Mouse (Mus musculus) megakaryocyte, embryonic 14.5 days (primary cell): ENCODE measurements at regions not wholly inside any gene's neighbourhood (a gene's known extent, or its start where the extent isn't known, plus 50 kb on each side); places are given as distances from the start of the nearest gene placed in this dataset.

Experiments
- H3K27me3 ChIP-seq: replicated peaks from 2 replicates; pipeline ENCODE3; 2012; ENCODE audit warnings: inconsistent platforms
- H3K36me3 ChIP-seq: replicated peaks from 2 replicates; pipeline ENCODE3; 2012; ENCODE audit warnings: low read length, inconsistent platforms, mixed read lengths
- H3K4me1 ChIP-seq: 2 replicates; pipeline ENCODE4 v1.6.1; 2012; ENCODE audit warnings: inconsistent platforms
- H3K4me3 ChIP-seq: replicated peaks from 2 replicates; pipeline ENCODE3; 2012; ENCODE audit warnings: moderate library complexity, mild to moderate bottlenecking, inconsistent platforms
- H3K9me3 ChIP-seq: 2 replicates; pipeline ENCODE4 v1.6.1; 2012; ENCODE audit warnings: inconsistent platforms
- FLI1 ChIP-seq: IDR thresholded peaks from 2 replicates; pipeline ENCODE4 v1.6.1; 2012; ENCODE audit warnings: low read length, inconsistent platforms, mixed read lengths
- GATA1 ChIP-seq: IDR thresholded peaks from 3 replicates; pipeline ENCODE4 v1.6.1; 2012; ENCODE audit warnings: mixed read lengths, low read length, inconsistent platforms, borderline replicate concordance

DNA sequence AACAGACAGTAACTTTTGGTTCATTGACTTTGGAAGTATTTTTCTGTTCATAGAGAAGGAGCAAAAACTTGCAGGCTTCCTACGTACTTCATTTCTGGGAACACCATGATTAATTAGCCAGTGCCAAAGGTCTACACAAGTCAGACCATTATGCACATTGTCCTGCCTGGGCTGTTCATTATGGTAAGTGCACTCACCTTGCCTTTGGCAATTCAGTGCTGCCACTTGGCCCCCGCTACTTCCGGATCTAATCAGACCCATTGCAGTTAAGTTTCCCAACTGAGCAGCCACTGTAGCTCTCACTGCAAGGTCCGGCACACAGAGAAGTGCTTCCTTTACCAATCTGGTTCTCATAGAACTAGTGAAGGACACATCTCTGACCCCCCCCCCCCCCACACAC, 215.8 kb upstream of the Tank start:
- no peak for TF ChIP-seq GATA1
- TF ChIP-seq FLI1: no peak
- no peak overlapping the region for H3K4me3 ChIP-seq
- H3K36me3 ChIP-seq: no peaks in the 10 kb centered on the region
- H3K4me1 ChIP-seq: no peaks in the 10 kb centered on the region
- H3K9me3 ChIP-seq: peaks cover 3% of the 10 kb centered on the region; the same call in 1 of the 2 replicates
- peaks cover 6% of the 10 kb centered on the region for H3K27me3 ChIP-seq

DNA sequence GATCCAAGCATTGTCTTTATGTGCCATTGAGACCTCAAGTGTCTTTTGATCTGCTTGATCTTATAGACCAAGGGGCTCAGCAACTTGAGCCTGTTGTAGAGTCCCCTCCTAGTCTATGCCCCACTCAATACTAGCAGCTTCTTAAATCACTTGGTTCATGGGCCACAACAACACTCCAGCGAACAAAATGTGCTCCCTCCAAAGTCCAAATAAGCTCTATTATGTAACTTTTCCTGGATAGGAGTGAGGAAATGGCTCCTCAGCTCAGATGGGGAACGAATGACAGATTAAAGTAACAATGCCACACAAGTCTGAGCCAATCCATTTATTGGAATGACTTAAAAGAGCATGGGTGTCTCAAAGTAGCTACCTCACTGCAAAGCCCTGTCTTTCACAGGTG, 217.0 kb upstream of the Tank start:
- TF ChIP-seq FLI1 (no peak), GATA1 (no peak)
- no peaks in the 10 kb centered on the region for H3K36me3 ChIP-seq
- H3K27me3 ChIP-seq: peaks cover 6% of the 10 kb centered on the region
- H3K9me3 ChIP-seq: peaks cover 3% of the 10 kb centered on the region; the same call in 1 of the 2 replicates
- no peaks in the 10 kb centered on the region for H3K4me1 ChIP-seq
- H3K4me3 ChIP-seq: no peak overlapping the region

DNA sequence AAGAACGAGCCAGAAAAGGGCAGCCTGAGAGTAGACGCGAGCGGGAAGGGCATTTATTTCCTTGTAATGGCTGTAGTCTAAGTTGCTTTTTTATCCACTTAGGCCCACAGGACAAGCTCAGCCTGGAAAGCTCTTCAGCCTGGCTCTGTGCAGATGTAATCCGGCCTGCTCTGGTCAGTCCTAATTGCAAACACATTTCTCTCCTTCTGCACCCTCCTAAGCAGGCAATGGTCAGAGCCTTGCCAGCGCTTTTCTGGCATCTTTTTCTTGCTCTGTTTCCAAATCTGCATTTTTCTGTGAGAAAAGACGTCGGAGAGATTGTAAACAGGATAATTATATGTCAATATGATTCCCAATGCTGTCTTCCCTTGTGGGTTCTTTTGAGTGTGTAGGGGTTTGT, 224.3 kb upstream of the Tank start:
- Histone ChIP-seq H3K4me1 (peaks cover 3% of the 10 kb centered on the region; the same call in 1 of the 2 replicates), H3K4me3 (no peak overlapping the region), H3K9me3 (no peaks in the 10 kb centered on the region), H3K36me3 (no peaks in the 10 kb centered on the region), H3K27me3 (peaks cover 12% of the 10 kb centered on the region)
- TF ChIP-seq FLI1: no peak
- no peak for TF ChIP-seq GATA1

DNA sequence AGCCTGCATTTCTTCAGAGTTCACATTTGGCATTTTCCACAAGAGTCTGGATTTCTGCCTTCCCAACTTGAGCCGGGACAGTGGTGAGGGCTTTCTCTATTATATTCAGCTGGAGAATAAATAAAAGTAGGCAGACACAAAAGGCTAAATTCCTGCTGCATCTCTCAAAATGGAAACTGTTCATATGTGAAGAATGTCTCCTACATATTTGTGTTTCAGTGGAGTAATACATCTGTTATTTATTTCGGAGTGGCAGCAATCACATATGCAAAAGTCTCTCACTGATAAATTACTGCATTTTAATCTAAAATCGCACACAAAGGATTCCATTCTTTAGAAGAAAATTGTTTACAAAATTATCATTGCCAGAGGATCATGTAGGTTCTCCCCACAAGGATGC, 230.9 kb upstream of the Tank start:
- Histone ChIP-seq H3K9me3 (0 out of 2 replicates have a peak, but pooled peaks cover 2% of the 10 kb centered on the region), H3K4me3 (no peak overlapping the region), H3K4me1 (peaks cover 21% of the 10 kb centered on the region), H3K36me3 (no peaks in the 10 kb centered on the region), H3K27me3 (peaks cover 9% of the 10 kb centered on the region)
- TF ChIP-seq GATA1 (no peak), FLI1 (no peak)

DNA sequence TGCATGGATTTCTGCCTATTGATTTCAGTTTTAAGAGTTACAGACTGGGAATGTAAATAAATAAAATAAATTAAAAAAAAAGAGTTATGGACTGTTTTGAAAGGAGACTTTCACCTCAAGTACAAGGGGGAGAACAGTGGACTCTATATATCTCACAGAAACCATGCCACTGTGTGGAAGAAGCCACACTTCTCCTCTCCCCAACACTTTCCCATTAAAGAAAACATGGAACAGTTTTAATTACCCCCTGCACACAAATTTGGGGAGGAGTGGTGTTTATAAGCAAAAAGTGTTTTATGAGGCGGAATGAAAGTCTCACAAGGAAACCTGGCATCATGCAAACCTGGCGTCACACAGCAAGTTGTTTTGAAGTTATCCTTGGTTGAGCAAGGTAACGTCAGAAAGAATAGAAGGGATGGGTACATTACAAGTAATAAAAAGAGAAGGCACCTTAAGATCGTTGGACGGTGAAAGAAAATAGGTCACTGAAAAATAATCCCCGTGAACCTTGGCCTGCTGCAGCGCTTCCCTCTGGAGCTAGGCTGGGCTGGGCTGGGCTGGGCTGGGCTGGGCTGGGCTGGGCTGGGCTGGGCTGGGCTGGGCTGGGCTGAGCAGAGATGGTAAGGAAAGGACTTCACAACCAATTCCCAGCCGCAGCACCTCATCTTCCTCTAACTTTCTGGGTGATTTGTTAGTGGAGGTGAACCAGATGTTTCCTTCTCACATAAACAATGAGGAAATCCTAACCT, 232.2 kb upstream of the Tank start:
- no peak for TF ChIP-seq GATA1
- TF ChIP-seq FLI1: no peak
- H3K27me3 ChIP-seq: peaks cover 5% of the 10 kb centered on the region
- no peak overlapping the region for H3K4me3 ChIP-seq
- H3K36me3 ChIP-seq: no peaks in the 10 kb centered on the region
- H3K4me1 ChIP-seq: peaks cover 21% of the 10 kb centered on the region
- H3K9me3 ChIP-seq: 0 out of 2 replicates have a peak, but pooled peaks cover 2% of the 10 kb centered on the region

DNA sequence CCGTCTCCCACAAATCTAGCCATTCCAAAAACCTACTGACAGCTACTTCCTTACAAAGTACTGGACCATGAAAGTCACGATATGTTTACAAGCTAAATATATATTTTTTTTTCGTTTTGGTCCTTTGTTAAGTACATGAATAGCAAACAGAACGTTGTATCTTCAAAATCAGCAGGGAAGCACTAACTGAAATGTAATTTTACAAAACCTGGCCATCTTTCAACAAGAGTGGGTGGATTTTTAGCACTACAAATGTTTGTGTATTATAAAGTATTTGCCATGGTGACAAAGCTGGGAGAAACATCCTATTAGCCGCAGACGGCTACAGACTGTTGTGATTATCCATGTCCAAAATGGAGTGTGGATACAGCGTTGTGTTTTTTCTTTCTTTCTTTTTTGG, 233.1 kb upstream of the Tank start:
- Histone ChIP-seq H3K27me3 (peaks cover 2% of the 10 kb centered on the region), H3K9me3 (0 out of 2 replicates have a peak, but pooled peaks cover 2% of the 10 kb centered on the region), H3K4me1 (peaks cover 18% of the 10 kb centered on the region), H3K4me3 (no peak overlapping the region), H3K36me3 (no peaks in the 10 kb centered on the region)
- TF ChIP-seq FLI1 (no peak), GATA1 (no peak)

DNA sequence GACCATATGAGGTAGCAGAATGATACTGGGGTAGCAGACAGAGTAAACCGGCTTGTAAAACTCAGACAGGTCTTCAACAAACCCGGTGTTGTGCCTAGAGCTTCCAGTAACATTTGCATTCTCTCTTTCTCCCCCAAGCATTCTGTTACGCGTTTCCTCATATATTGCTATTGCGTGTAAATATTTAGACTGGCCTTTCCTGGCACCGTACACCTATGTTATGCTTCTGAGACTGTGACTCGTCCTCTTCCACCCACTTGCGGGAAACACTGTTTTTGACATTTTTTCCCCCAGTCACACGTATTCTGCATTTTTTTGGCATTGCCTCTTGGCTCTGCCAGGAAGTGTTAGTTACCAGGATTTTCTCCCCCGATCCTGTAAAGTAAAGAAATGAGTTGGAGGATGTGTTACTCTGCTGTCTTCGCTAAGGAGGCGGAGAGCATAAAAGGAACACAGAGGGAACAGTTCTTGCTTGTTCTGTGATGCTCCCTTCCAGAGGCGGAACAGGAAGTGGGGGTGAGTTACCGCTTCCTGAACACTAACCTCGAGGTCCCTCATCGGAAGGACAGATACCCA, 233.7 kb upstream of the Tank start:
- 0 out of 2 replicates have a peak, but pooled peaks cover 2% of the 10 kb centered on the region for H3K9me3 ChIP-seq
- TF ChIP-seq GATA1 (no peak), FLI1 (no peak)
- H3K4me3 ChIP-seq: no peak overlapping the region
- H3K36me3 ChIP-seq: no peaks in the 10 kb centered on the region
- peaks cover 18% of the 10 kb centered on the region for H3K4me1 ChIP-seq
- peaks cover 2% of the 10 kb centered on the region for H3K27me3 ChIP-seq

DNA sequence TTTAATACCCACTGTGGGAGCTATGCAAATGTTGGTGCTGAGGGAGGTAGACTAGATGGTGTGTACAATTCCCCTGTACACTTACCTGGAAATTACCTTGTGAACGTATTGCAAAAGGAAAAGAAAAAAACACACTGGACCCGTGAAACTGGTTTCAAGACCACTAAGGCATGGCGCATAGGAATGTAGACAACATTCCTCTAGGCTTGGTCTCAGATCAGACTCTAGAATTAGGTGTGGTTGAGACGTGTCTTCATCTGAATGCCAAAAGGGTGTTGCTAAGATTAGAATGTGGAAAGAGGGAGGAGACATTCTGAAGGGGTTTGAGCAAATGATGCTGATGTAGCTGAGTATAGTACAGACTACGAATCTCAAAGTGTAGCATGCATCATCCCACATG, 237.1 kb upstream of the Tank start:
- H3K27me3 ChIP-seq: peaks cover 2% of the 10 kb centered on the region
- H3K9me3 ChIP-seq: 0 out of 2 replicates have a peak, but pooled peaks cover 2% of the 10 kb centered on the region
- TF ChIP-seq FLI1 (no peak), GATA1 (no peak)
- peaks cover 8% of the 10 kb centered on the region for H3K4me1 ChIP-seq
- H3K4me3 ChIP-seq: no peak overlapping the region
- no peaks in the 10 kb centered on the region for H3K36me3 ChIP-seq

DNA sequence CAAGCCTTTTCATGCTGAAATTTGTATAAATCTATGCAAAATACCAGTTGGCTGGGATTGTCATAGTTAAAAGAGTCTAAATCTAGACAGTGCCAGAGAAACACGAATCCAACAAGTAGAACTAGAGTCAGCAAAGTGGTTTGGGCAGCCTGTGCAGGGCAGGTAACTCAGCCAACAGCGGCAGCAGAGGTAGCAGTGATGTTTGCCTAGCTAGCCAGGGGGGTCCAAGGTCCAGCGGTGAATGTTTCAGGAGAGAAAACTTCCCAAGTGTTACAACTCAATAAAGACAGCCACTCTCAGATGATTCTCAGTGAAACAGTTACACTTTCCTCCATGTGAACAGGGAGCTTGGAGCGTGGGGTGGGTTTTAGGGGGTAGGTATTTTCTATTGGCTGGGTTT, 259.2 kb upstream of the Tank start:
- Histone ChIP-seq H3K4me3 (no peak overlapping the region), H3K27me3 (peaks cover 4% of the 10 kb centered on the region), H3K4me1 (no peaks in the 10 kb centered on the region), H3K36me3 (no peaks in the 10 kb centered on the region), H3K9me3 (0 out of 2 replicates have a peak, but pooled peaks cover 2% of the 10 kb centered on the region)
- TF ChIP-seq FLI1: no peak
- no peak for TF ChIP-seq GATA1

DNA sequence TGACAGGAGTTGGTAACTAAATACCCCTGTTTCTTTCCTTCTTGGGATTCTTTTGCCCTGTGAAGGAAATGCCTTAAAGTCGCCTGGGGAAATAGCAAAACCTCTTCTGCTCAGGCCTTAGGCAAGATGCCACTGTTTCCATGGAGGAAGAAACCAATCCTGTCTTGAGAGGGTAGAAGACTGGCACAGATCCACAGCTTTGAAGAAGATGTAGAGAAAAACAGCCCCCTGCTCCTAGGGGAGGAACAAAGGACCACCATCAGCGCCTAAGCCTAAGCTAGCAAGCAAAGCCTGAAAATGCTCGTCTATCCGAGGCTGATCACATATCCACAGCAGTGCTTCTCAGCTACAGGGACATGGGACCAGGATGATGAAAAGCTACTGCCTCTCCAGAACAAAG, 268.0 kb upstream of the Tank start:
- H3K9me3 ChIP-seq: no peaks in the 10 kb centered on the region
- H3K27me3 ChIP-seq: peaks cover 8% of the 10 kb centered on the region
- H3K4me3 ChIP-seq: no peak overlapping the region
- H3K4me1 ChIP-seq: no peaks in the 10 kb centered on the region
- TF ChIP-seq FLI1: no peak
- no peak for TF ChIP-seq GATA1
- no peaks in the 10 kb centered on the region for H3K36me3 ChIP-seq
